24 mouse cellular contexts compared by ENCODE assay signal in the genomic region with DNA sequence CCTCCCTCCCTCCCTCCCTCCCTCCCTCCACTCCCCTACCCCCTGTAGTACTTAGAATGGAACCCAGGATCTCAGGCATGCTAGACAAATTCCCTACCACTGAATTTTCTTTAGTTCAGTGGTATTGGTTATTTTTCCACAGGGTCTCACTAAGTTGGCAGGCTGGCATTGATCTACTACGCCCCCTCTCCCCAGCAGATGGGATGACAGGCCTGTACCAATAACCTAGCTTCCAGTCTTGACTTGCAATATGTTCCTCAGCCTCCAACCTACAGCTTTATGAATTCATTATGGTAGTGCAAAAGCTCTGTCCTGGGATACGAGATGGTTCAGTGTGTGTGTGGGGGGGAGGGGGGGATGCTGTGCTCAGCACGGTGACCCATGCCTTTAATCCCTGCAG.
"Had no signal": no experiment of that assay in that cellular context is flagged by ENCODE, and none has a peak within 500 bp of the region (broad histone marks: within the 10 kb centered on the region; RNA-seq: fewer than 3 reads in every experiment).

No protein-coding gene starts in this region.

- H3K4me3 ChIP-seq: intestine, embryonic 15.5 days; kidney, embryonic 15.5 days; limb, embryonic 12.5 days; limb, embryonic 15.5 days; liver, embryonic 12.5 days; midbrain, embryonic 12.5 days; midbrain, embryonic 15.5 days; myocyte; neural tube, embryonic 13.5 days; stomach, embryonic 15.5 days had no signal

- DNase-seq: kidney, adult 11 months; kidney, adult 8-10 months; kidney, postnatal 10 days; kidney, postnatal 36 days; left cerebral cortex, postnatal 4 days; lung, adult 2 months; lung, postnatal 10 days; retina, postnatal 1 day; right cerebral cortex, postnatal 25 days; spleen, adult 18-20 months; thymus, adult 18-20 months; thymus, postnatal 14 days; thymus, postnatal 4 days had no signal

- H3K9ac ChIP-seq: intestine, embryonic 15.5 days; kidney, embryonic 15.5 days; limb, embryonic 12.5 days; limb, embryonic 15.5 days; liver, embryonic 12.5 days; midbrain, embryonic 12.5 days; midbrain, embryonic 15.5 days; neural tube, embryonic 13.5 days; stomach, embryonic 15.5 days had no signal

- ATAC-seq: intestine, embryonic 15.5 days; liver, embryonic 12.5 days; midbrain, embryonic 15.5 days had no signal

- H3K27me3 ChIP-seq: intestine, embryonic 15.5 days; kidney, embryonic 15.5 days; limb, embryonic 12.5 days; limb, embryonic 15.5 days; liver, embryonic 12.5 days; midbrain, embryonic 12.5 days; midbrain, embryonic 15.5 days; neural tube, embryonic 13.5 days; stomach, embryonic 15.5 days had no signal

- H3K27ac ChIP-seq: intestine, embryonic 15.5 days; kidney, embryonic 15.5 days; limb, embryonic 12.5 days; limb, embryonic 15.5 days; liver, embryonic 12.5 days; macrophage; midbrain, embryonic 12.5 days; midbrain, embryonic 15.5 days; neural tube, embryonic 13.5 days; stomach, embryonic 15.5 days had no signal

- H3K4me2 ChIP-seq: intestine, embryonic 15.5 days; kidney, embryonic 15.5 days; limb, embryonic 12.5 days; limb, embryonic 15.5 days; liver, embryonic 12.5 days; midbrain, embryonic 12.5 days; midbrain, embryonic 15.5 days; neural tube, embryonic 13.5 days; stomach, embryonic 15.5 days had no signal

- H3K9me3 ChIP-seq: intestine, embryonic 15.5 days; kidney, embryonic 15.5 days; limb, embryonic 12.5 days; limb, embryonic 15.5 days; liver, embryonic 12.5 days; midbrain, embryonic 12.5 days; midbrain, embryonic 15.5 days; neural tube, embryonic 13.5 days; stomach, embryonic 15.5 days had no signal

- H3K36me3 ChIP-seq: midbrain, embryonic 15.5 days; neural tube, embryonic 13.5 days; stomach, embryonic 15.5 days had no signal
